Mouse (Mus musculus): ENCODE results near the gene Rere.

Gene Rere

GRCm38 (mm10) chr4:150346651-150347386 is 65.4 kb downstream of the Rere start:
- DNase-seq (ENCODE audit: low spot score): no peak

- peak; percentile 26 for DNase-seq (ENCODE audit: low spot score)
Observed at GRCm38 (mm10) chr4:150347387-150347672, 65.9 kb downstream of the Rere start.

- no peak for DNase-seq (ENCODE audit: low spot score)
Observed at GRCm38 (mm10) chr4:150349680-150350101, 68.2 kb downstream of the Rere start.

- no peak for DNase-seq (ENCODE audit: low spot score)
Observed at GRCm38 (mm10) chr4:150351419-150352075, 70.1 kb downstream of the Rere start.

- no peak for DNase-seq (ENCODE audit: low spot score)
Observed at GRCm38 (mm10) chr4:150352736-150353135, 71.3 kb downstream of the Rere start.

- DNase-seq (ENCODE audit: low spot score): no peak
Observed at GRCm38 (mm10) chr4:150353376-150353900, 72.0 kb downstream of the Rere start.

DNA sequence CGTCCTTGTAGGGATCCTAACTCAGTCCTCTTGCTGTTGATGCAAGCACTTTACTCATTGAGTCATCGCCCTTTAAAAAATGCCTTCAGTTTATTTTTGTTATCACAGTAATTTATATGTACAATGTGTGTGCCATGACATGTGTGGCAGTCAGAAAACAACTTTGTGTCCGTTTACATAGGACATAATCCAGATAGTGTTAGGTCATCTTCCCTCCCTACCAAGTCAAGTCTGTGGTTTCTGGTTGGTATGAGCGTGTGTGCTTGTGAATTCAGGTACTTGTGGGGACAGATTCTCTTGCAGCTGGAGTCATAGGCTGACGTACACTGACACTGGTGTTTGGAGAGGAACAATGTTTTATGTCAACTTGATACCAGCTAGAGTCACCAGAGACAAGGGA is 74.4 kb downstream of the Rere start:
- no peak for DNase-seq (ENCODE audit: low spot score)

DNA sequence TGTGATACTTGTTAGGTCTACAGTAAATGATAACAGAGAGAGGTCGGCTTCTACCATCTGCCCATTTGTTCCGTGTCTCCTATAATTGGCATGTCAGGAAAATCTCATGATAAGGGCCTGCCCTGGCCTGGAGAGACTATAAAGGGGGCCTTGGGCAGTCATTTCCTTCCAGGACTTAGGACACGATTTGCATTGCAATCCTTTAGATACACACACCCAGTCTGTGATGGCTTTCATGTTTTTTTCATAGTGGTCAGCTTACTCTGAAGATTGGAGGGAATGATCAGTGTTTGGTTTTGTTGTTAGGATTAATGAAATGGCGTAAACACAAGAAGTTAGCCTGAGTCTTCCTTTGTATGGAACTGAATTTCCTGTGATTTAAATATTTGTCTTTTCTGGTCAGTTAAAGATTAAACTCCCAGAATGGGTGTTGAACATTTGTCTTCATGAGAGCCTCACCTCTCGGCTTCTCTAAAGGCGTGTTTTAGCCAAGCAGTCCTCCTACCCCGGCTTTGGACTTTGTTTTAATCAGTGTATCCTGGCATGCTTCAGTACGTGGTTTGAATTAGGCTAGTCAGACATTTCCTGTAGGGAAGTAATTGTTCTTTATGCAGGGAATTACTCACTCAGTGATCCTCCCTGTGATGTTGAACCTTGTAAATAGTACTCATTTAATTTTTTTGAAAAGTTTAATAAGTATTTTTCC is 80.7 kb downstream of the Rere start:
- DNase-seq (ENCODE audit: low spot score): no peak

- no peak for DNase-seq (ENCODE audit: low spot score)
Observed at GRCm38 (mm10) chr4:150362858-150363257, 81.4 kb downstream of the Rere start.

- no peak for DNase-seq (ENCODE audit: low spot score)
Observed at GRCm38 (mm10) chr4:150364786-150365185, 83.3 kb downstream of the Rere start.

DNA sequence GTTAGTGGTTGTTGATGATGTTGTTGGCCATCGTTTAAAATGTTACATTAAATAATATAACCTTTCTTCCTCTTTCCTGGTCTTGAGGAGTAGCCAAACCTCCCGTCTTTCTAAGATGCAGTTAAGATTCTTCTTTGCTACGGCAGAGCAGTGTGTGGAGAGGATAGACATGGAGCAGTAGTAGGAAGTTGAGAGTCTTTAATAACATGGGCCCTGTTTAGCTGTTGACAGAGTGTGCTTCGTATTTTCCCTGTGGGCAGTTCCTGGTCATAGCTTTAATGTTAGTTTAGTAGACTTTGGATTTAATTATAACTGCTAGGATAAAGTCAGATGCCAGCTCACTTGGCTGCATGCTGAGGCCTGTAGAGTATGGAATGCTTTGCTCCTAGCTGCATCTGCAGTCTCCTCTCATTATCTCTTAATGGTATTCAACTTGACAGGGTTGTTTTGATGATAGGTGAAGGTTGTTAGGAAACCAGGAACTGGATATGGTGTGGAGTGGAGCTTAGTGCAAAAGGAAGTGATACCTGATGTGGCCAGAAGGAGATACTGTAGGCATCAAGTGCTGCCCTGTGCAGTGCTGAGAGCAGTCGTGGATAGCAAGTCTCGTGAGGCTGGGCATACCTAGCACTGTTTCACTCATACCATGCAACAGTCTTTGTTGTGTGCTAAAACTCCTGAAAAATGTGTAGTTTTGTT is 85.2 kb downstream of the Rere start:
- no peak for DNase-seq (ENCODE audit: low spot score)

DNA sequence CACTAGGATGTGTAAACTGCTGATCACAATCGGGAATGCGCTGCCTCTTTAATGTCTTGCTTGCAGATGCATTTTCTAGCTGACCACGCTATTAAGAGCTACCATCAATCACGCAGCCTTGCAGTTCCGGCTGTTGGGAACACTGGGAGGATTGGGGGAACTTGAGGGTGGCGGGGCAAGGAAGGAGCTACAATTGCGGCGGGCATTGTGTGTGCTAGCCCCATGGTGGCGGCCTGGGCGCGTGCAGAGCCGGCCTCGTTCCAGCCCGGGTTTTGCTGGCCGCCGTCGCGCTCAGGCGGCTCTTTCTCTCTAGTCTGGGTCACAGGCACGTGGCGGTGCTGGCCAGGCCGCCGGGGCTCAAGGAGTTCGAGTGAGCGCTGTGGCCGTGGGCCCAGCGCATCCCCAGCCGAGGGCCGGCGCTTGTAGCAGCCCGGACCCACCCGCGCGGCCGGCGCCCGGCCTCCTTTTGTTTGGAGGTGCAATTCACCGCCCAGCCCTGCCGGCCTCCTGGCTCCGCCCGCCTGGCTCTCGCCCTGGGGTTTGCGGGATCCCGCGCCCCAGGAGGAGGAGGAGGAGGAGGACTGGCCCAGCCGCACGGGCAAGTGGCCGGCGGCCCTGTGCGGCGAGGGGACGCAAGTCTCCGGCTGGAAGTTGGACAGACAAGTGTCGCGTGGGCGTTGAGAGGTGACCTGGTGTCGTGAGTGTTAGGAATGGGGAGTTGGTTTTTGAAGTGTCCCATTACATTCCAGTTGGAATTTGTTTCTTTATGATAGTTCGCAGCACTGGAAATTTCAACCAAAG is 90.3 kb downstream of the Rere start:
- DNase-seq (ENCODE audit: low spot score): peak; percentile 70

DNA sequence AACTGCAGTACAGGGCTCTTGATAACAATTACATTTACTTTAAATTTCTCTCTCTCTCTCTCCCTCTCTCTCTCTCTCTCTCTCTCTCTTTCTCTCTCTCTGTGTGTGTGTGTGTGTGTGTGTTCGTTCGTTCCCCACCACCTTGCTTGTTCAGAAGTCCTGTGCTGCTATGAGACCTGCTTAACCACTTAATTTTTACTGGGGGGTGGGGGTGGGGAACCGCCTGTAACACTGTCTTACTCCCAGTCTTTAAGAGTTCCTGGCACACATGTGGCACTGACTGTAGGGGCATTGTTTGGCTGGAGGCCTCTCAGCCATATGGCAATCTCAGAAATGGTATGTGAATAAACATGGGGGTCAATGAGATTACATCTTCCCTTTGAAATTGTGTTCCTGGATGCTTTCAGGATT is 91.2 kb downstream of the Rere start:
- no peak for DNase-seq (ENCODE audit: low spot score)

DNA sequence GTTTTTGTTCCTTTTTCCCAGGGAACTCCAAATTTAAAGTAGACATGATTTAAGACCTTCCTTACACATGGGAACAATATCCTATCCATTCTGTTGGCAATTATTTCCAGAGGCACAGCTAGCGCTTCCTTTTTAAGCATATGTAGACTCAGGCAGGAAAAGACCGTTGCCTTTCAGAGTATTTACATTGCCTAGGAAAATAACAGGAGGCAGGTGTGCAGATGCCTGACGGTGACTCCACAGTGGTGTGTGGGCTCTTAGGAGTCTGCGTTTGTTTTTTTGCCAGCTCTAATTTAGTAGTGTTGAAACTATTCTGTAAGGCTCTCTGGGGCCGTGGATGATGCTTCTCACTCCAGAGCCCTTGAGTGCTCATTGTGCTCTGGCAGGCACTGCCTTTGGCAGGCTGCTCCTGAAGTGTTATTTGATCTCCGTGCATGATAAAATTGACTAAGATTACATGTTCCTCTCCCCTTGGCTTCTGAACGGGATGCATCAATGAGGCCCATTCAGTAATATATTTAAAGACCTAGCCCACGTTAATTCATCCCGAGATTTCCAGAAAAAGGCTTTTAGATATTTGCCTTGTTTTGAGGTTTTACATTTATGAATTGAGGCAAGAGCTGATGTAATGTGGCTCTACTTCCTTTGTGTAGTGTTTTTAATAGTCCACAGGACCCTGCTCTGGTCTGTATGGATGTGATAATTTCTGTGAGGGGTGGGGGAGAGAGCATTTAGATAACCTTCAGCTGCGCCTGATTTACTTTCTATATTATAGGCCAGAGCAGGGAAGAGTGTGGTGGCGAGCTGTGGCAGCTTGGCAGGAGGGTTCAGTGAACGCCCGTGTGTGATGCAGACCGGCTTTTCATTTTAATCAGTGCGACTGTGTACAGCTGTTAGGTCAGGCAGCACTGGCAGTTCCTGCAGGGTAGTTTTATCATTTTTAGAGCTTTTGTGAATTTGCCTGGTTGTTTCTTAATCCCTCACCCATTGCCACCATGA is 92.0 kb downstream of the Rere start:
- DNase-seq (ENCODE audit: low spot score): peak; percentile 10

DNA sequence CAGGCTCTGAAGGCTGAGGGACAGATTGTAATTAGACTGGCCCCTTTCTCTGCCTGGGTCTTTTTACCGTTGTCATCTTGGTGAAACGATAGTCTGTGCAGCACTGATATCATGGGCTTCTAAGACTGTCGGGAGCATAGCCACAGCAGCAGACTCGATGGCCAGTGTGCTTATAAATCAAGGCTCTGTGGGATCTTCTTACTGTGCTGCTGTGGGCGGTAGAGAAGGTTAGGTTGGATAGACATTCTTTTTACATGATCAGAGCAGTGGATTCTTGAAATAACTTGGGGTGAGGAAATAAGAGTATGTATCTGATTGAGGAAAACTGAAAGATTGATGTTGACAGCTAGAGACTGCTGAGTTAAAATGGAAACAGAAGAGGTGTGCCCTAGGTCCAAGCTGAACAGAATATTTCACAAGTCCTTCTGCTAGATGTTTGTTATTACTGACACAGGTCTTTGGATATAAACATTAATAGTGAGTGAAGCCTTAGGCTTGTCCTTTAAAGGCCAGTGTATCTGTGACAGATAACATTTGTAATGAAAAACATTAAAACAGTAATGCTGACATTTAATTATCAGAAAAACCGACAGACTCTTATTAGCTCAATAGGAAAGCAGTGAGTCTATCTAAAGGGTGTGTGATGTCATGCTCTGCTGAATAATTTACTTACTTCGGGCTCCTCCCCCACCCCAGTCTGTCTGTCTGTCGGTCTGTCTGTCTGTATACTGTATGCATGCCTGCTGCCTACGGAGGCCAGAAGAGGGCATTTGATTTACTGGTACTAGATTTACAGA is 93.4 kb downstream of the Rere start:
- no peak for DNase-seq (ENCODE audit: low spot score)

DNA sequence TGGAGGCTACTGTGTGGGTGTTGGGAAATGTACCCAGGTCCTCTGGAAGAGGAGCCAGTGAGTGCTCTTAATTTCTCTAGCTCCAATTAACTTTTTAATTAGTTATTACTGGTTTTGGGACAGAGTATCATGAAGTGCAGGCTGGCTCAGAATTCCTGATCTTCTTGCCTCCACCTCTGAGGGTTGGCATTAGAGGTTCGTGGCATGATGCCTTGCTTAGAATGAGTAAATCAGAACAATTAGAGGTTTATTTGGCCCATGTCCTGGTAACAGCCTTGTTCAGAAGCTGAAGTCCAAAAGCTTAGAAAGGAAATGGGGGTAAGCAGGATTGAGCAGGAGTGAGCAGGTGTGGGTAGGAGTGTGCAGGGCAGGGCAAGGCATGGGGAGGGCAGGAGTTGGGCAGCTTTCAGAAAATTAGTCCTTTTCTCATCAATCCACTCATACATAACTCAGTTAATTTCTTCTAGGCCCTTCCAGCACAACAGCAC is 94.0 kb downstream of the Rere start:
- no peak for DNase-seq (ENCODE audit: low spot score)

- DNase-seq (ENCODE audit: low spot score): no peak
Observed at GRCm38 (mm10) chr4:150379313-150379712, 97.9 kb downstream of the Rere start.

- DNase-seq (ENCODE audit: low spot score): no peak
Observed at GRCm38 (mm10) chr4:150379772-150380171, 98.3 kb downstream of the Rere start.

DNA sequence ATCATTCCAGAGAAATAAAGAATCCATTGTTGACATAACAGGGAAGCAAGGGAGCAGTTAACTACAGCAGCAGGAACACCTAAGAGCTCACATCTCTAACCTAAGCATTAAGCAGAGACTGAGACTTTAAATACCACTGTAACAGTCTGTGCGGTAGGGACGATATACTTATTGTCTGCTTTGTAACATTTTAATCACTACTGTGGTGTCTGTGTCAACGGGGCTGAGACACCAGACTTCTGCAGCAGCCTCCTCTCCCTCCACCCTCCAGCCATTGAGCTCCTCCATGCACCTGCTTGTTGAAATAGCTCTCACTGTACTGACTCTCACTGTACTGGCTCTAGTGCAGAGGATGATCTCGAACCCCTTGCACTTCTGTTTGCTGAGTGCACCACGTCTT is 98.8 kb downstream of the Rere start:
- no peak for DNase-seq (ENCODE audit: low spot score)

Data from layer of hippocampus, adult 11-12 months (tissue).